Mouse (Mus musculus) heart, postnatal 25 days (tissue): ENCODE results near the gene Eno1. TPM values are rescaled to one million over a fixed set of nuclear protein-coding genes. Genes with fewer than 3 reads are reported as not detected.
A peak's percentile ranks its signal among the peaks of the same experiment; 100 is the strongest.

ENCODE experiments used
- DNase-seq: peaks from one replicate; pipeline ENCODE4 v3.0.0; 2022; ENCODE audit warnings: low spot score
- intact Hi-C: fragments of 180-260 bp; cut with DNase I; formaldehyde crosslinking; loops from one replicate; pipeline ENCODE4 v1.15.1; 2025
- total RNA-seq, 2 experiments: library from RNA; stranded (reverse); gene quantifications; 2 replicates each; pipeline ENCODE4 v1.2.3; 2021

Gene Eno1
- total RNA-seq, 2 experiments from 2014 or later: 119 to 136 TPM

DNA sequence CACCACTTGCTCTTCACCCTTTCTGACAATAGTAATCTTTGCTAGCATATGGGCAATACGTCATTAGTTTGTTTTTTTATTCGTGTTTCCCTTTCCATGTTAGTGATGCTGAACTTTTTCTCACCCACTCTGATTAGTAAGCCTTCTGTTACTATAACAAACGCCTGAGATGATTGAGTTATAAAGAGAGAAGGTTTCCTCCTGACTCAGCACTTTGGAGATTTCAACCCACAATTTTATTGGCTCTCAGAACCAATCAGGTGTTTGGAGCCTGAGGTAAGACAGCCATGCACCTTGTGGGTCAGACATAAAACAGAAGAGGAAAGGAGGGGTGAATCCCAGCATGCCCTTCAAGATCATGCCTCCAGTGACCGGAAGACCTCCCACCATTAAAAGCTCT is 12.7 kb upstream of the Eno1 start:
- no peak for DNase-seq
- intact Hi-C loops: no loop called here

DNA sequence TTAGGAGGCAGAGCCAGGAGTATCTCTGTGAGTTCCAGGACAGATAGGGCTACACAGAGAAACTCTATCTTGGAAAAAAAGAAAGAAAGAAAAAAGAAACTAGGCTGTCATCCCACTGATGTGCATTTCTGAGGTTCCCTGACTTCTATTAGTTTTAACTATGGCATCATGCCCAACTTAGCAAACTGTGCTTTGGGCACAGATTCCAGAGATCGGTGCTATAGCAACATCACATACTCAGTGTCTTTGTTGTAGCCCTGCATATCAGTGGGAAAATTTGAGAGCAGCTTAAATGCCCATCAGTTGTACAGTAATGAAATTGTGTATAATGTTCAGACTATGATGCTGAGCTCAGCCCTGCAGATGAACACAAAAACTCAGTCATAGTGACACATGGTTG is 10.8 kb upstream of the Eno1 start:
- intact Hi-C loops: no loop called here
- DNase-seq: no peak

DNA sequence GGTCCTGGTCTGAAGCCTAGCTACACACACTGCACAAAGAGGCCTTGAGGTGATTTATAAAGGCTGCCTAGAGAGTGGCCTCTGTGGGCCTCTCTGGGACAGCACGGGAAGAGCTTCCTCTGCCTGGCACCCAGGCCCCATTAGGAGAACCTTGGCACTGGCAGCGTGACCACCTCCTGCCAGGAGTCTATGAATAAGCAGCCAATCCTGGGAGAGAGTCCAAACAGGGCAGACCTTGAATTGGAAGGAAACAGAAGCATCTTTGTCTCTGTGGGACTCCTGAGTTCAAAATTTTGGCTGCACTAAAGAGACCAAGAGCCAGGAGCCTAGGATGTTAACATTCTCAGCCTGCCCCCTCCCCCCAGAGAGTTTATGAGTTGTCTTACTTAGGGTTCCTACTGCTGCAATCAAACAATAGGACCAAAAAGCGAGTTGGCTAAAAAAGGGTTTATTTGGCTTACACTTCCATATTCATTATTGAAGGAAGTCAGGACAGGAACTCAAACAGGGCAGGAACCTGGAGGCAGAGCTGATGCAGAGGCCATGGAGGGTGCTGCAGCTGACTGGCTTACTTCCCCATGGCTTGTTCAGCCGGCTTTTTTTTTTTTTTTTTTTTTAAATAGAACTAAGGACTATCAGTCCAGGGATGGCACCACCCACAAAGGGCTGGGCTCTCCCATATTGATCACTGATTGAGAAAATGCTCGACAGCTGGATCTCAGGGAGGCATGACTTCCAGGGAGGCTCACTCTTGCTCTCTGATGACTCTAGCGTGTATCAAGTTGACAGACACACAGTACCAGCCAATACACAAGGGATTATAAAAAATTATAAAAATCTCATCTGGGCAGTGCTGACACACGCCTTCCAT is 9.5 kb upstream of the Eno1 start:
- intact Hi-C loops: no loop called here
- no peak for DNase-seq

DNA sequence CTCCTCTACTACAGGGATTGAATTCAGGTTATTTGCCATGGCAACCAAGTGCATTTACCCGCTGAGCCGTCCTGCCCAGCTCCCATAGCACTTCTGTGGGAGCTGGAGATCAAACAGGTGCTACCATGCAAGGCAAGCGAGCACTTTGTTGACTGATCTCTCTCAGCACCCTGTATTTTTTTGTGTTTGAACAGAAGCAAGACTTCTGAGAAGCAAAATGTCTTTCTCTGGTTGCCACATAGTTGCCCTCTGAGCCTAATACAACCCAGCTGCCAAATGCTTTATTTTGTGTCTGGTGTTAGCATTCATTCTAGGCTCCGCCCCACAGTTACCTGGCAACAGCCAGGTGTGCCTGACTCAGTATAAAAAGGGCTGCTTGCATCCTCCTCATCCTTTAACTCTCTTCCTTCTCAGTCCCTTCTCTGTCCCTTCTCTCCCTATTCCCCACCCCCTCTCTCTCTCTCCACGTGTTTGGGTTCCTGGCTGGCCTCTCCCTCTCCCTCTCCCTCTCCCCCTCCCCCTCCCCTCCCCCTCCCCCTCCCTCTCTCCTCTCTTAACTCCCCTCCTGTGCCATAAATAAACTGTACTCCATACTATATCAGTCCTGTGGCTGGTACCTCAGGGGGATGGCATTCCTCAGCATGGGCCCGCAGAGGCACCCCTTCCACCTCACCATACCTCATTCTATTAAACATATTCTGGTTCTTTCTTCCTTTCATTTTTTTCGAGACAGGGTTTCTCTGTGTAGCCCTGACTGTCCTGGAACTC is 7.8 kb upstream of the Eno1 start:
- intact Hi-C loops: no loop called here
- DNase-seq: no peak

DNA sequence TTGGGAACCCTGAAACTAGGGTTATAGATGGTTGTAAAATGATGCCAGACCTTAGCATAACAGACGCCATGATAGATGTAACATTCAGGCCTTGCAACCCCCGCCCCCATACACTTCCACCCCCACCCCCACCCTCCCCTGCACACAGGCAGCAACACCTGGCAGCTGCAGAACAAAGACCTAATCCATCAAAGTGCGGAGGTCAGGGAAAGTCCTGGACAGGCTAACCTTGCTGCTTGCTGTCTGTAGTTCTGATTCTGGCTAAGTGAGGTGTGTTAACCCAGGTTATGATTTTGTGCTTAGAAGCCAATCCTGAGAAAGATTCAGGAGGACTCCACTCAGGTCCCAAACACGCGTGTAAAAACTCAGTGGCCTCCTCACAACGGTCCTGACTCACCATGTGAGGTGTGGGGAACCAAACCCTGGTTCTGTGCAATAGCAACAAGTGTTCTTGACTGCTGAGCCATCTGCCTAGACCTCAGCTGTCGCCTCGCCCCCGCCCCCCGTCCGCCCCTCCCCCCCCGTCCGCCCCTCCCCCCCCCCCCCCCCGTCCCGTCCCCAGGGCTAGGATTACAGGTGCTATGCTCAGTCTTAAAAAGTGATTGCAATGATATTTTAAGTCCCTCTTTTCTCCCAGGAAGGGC is 6.7 kb upstream of the Eno1 start:
- DNase-seq: no peak
- intact Hi-C loops: no loop called here

DNA sequence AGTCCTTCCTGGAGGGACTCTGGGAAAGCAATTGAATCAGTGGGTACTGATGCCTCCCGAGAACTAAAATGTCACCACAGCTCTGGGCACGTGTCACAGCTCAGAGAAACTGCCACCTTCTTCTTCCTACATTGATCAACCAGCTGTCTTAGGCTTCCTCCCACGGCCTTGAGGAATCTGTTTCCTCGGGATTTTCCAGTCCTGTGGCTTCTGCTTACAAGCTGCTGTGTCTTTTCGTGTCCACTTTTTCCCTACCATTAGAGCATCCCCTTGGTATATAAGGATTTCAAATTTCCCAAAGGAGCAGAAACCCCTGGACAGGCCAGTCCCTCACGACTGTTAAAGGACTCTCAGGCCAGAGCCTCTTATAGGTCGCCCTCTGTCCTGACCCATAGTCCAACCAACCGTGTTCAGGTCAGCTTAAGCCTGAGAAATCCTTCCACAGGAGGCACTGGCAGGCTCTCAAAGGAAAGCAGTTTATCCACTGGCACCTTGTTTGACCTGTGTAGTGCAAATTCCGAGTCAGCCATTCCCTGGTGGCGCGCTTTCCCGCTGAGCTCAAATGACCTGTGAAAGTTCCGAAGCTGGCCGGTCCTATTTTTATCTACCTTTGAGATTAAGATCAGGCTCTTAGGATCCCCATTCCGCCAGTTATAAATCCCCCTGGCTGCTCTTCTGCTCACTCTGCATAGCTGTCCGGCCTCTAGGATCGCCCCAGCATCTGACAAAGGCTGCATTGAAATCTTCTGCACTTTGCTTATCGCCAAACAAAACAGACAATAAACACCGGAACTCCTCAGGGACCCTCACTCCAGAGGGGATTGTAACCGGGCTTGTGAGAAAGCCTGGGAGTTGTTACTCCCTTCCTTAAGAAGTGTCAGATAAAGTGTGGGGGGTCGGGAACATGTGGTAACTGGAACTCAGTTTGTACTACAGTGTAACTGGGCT is 5.8 kb upstream of the Eno1 start:
- no peak for DNase-seq
- intact Hi-C loops: no loop called here

DNA sequence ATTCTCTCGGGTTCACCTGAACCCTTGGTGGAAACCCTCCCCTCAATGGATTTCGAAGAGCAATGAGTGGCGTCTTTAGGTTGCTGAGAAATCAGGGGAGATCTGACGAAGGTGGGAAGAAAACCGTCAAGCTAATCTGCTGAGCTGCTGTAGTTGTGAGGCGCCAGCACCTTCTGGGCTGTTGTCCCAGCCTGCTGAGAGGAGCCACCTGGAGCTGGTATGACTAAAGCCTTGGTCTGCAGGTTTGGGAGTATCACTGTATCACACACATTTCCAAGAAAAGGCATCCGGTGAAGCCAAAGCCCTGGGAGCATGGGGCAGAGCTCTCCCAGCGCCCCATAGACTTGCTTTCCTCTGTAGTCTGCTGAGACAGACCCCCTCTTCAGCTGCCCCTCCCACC is 4.7 kb upstream of the Eno1 start:
- intact Hi-C loops: no loop called here
- no peak for DNase-seq

DNA sequence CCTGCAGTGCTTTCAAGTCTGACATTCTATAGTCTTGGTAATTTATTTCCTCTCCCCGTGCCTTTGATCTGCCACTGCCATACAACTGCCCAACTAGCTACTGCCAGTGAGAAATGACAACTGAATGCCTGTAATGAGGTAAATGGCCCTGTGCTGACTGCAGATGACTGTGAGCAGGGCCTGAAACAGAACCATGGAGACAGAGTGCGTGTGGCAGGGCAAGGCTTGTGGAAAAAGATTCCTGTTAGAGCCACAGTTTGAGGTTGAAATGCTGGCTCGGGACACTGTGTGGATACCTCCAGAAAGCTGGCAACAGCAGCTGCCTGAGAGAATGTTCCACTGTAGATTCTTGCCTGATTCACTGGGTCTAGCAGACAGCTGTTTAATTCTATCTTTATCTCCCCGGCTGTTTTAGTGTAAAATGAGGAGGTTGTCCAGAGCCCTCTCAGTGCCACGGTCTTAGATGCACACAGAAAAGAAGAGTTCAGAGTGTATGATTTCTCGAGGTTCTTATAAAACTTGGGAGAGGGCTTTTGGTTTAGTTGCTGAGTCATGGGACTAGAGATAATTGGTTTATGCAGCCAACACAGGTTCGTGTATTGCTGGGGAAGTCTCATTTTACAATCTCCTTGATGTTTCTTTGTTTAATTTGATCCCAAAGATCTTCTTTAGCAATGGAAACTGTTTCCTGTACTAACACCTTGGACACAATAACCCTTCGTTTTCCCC is 1.8 kb upstream of the Eno1 start:
- intact Hi-C loops: no loop called here
- DNase-seq: no peak

DNA sequence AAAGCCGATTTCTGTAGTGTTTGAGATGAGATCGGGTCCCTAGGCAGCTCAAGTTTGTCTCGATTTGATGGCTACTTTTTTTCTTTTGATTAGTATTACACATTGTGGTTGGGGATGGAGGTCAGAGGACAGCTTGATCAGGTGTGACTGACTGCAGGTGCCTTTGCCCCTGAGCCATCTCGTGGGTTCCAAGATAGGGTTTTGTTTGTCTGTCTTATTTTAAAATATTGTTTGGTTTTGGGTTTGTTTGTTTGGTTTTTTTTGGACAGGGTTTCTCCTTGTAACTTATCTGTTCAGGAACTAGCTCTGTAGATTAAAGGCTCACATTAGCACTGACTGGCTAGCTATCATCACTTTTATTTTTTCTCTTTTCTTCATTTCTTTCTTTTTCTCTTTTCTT is 936 bp upstream of the Eno1 start:
- intact Hi-C loops: no loop called here
- no peak for DNase-seq

DNA sequence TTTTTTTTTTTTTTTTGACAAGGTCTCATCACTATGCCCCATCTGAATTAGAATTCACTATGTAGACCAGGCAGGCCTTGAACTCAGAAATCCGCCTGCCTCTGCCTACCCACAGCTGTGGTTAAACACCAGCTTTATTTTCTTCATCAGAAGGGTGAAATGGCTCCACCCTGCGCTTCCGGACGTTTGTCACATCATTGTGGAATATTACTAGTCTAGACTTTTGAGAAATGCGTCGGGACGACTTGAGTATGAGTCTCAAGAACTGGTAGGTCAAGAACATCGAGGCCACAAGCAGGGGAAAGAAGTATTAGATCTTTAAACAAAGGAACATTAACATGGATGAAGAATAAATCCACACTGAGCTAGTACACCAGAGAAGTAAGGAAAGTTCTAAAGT is 490 bp upstream of the Eno1 start:
- intact Hi-C loops: no loop called here
- no peak for DNase-seq

DNA sequence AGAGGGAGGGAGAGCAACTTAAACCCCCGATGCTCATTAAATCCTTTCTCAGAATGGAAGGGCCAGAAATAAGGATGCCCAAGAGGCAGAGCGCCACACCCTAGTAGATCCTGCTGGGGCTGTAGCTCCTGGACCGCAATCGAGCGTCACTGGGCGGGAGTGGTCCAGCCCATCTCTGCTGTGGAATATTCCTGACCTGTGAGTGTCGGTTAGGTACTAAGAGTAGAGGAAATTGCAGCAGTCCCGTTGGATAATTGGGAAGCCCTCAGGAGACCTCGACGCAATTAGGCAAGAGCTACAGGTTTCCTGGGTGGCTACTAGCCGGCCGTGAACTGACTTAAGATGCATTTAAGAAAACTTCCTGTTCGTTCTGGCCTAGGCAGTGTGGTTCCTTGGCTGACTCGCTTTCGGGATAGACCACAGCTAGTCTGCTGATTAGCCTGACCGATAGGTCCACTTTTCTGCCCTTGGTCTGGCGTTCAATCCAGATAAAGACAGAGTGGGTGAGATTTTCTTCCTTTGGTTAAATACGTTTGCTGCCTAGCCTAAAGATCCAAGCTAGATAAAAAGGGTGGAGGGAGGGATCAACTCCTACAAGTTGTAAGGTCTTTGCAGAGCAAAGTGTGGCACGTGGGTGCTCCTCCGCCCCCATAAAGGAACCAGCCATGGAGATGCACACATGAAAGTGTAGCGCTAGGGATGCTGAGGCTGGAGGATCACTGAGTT is 1.3 kb downstream of the Eno1 start:
- DNase-seq: no peak
- intact Hi-C loops: no loop called here

DNA sequence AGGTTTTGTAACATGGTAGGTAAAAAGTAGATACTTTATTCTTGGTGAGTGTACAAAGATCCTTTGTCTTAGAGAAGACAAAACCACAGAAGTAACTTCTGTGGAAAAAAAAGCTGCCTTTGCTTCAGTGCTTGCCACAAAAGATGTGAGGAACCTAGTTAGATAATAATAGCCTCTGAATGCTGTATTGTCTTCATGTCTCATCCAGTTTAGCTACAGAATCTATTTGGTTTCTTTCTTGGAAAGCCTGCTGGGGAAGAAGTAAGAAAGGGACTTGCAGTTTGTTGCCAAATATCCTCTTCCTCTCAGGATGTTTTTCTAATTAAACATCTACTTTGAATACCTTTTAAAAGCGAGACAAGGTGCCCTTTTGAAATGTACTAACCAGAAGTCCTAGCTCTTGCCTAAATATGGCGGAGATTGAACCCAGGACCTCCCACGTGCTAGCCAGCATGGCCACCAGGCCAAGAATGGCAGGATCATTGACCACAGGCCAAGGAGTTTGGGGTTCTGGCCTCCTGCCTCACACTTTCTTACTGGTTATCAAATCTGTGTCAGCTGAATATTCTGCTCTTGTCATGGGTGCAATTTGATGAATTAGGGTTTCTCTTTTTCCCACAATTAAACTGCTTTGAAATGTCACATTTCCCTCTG is 2.0 kb downstream of the Eno1 start:
- intact Hi-C loops: no loop called here
- DNase-seq: no peak

DNA sequence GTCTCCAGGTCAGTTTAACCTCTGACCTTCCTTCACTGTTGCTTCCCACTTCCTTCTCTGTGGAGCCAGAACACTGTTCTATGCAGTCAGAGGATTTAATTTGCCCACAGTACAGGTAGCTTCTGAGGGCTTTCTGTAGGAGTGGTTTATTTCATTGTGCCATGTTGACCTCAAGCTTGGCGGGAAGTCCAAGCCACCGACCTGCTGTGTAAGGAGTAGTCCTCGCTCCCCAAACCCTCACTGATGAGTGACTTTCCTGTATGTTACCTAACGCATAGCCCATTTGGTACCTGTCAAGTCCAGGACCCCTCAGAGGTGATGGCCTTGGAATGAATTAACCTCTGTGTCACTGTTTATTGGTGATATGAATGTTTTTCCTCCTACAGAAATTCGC is 2.6 kb downstream of the Eno1 start:
- intact Hi-C loops: no loop called here
- DNase-seq: no peak

DNA sequence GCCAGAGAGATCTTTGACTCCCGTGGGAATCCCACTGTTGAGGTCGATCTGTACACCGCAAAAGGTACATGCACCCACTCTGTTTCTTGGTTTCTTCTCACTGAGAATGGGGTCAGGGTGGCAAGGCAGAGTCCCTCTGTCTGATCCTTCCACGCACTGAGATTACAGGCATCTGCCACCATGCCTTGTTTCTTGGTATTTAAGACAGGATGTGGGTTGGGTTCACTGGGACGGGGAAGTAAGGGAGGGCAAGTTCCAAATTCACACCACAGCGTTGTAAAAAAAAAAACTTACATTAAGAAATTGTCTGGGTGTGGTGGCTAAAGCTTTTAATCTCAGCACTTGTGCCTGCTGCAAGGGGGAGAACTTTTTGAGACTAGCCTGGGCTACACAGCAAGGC is 3.0 kb downstream of the Eno1 start:
- no peak for DNase-seq
- intact Hi-C loops: no loop called here

DNA sequence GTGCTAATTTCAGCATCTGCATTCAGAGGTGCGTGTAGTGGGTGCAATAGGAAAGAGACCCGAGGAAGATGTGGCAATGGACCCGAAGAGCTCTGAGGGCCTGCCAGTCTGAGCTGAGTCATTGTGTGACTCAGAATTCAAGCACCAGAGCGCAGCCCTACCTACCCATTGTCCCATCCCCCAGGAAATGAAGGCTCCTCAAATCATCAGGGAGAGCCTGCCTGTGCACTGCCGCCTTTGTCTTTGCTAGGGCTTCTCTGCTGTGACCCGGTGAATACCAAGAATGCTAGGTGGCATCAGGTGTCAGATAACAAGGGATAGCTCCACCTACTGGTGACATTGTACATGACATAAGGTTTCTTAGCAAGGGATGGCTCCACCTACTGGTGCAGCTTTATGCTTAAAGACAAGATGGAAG is 3.4 kb downstream of the Eno1 start:
- intact Hi-C loops: loop anchor here (2.0 kb wide), 1 partner anchor 21 kb away; no protein-coding TSS in a partner anchor
- DNase-seq: peak; percentile 27

DNA sequence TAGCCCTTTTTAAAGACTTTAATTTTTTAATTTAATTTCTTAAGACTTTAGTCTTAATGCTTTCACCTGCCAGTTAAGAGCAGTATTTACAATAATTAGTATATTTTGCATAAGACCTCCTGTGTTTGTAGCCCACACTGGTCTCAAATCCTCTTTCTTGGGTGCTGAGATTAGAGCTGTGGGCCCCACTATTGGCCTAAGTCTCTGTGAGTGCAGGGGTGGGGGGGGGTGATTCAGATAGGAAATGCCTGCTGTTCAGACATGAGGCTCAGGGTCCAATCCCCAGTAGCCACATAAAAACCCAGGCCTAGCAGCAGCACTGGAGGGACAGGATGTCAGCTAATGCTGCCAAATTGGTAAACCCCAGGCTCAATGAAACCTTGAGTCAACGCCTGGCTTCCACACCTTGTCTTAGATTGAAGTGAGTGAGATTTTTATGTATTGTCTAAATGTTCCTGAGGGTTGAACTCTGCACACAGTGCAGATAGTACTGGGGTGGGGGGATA is 3.9 kb downstream of the Eno1 start:
- no peak for DNase-seq
- intact Hi-C loops: loop anchor here (2.0 kb wide), 1 partner anchor 22 kb away; no protein-coding TSS in a partner anchor

DNA sequence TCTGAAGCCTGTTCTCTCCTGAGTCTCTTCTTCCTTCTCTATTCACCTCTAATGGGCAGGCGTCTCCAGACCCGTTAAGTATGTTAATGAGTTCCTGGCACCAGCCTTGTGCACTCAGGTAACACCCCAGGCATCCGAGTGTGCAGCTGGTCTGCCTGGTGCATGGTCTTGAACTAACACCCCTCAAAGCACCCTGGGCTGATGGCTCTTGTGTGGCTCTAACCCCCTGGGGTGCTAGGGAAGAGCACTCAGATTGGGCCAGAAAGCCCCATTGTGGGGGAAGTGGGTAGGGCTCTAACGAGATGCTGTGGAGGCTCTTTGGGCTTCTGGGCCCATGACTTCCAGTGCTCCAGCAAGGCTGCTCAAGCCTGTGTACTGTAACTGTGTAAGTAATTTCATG is 5.2 kb downstream of the Eno1 start:
- DNase-seq: no peak
- intact Hi-C loops: loop anchor here (2.0 kb wide), 1 partner anchor 23 kb away; no protein-coding TSS in a partner anchor

DNA sequence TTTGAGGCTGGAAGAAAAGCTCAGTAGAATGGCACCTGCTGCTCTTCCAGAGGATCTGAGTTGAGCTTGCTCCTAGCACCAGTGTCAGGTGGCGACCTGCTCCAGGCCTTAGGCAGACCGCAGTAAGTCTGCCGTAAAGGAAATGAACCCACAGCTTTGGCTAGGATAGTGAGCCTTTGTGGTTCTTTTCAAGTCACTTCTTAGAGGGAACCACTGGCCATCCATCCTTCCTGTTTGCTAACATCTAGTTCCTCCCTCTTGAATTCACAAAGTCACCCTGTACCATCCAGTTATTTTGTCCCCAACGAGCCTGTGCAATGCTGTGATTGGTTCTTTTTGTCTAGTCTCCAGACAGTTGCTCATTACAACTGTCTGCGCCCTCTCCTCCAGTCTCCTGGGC is 6.2 kb downstream of the Eno1 start:
- intact Hi-C loops: no loop called here
- no peak for DNase-seq
